Comparison of ENCODE assay signal across 35 mouse cellular contexts in genomic region chr19:38701776-38702175, GRCm38 (mm10).
"Had no signal": no experiment of that assay in that cellular context is flagged by ENCODE, and none has a peak within 500 bp of the region (broad histone marks: within the 10 kb centered on the region; RNA-seq: fewer than 3 reads in every experiment).

No protein-coding gene starts in this region.

- H3K9me3 ChIP-seq: heart, embryonic 10.5 days; heart, embryonic 12.5 days; heart, embryonic 13.5 days; heart, embryonic 15.5 days; hindbrain, embryonic 10.5 days; hindbrain, embryonic 12.5 days; hindbrain, embryonic 13.5 days; hindbrain, embryonic 15.5 days; intestine, embryonic 15.5 days; kidney, embryonic 15.5 days had no signal

- DNase-seq: heart, postnatal 10 days; heart, postnatal 14 days; heart, postnatal 36 days; heart, postnatal 4 days; kidney, adult 11 months; kidney, adult 18-20 months; kidney, adult 2 months; kidney, adult 8-10 months; kidney, adult 9 months; kidney, postnatal 10 days; kidney, postnatal 14 days; kidney, postnatal 25 days; kidney, postnatal 36 days; kidney, postnatal 4 days; layer of hippocampus, adult 9-11 months; layer of hippocampus, postnatal 36 days had no signal

- H3K27me3 ChIP-seq: heart, embryonic 12.5 days; heart, embryonic 13.5 days; heart, embryonic 15.5 days; hindbrain, embryonic 12.5 days; hindbrain, embryonic 13.5 days; hindbrain, embryonic 15.5 days; intestine, embryonic 15.5 days had no signal

- H3K4me1 ChIP-seq: heart, embryonic 10.5 days; heart, embryonic 12.5 days; heart, embryonic 13.5 days; heart, embryonic 15.5 days; hindbrain, embryonic 10.5 days; hindbrain, embryonic 12.5 days; hindbrain, embryonic 13.5 days; hindbrain, embryonic 15.5 days; intestine, embryonic 15.5 days; kidney, embryonic 15.5 days had no signal

- H3K4me2 ChIP-seq: heart, embryonic 11.5 days; heart, embryonic 12.5 days; heart, embryonic 13.5 days; heart, embryonic 15.5 days; hindbrain, embryonic 12.5 days; hindbrain, embryonic 13.5 days; hindbrain, embryonic 14.5 days; hindbrain, embryonic 15.5 days; intestine, embryonic 15.5 days; kidney, embryonic 15.5 days had no signal

- H3K36me3 ChIP-seq: heart, embryonic 10.5 days; heart, embryonic 15.5 days; hindbrain, embryonic 10.5 days; hindbrain, embryonic 12.5 days; hindbrain, embryonic 13.5 days; hindbrain, embryonic 15.5 days; intestine, embryonic 15.5 days; kidney, embryonic 15.5 days had no signal

- H3K9ac ChIP-seq: heart, embryonic 12.5 days; heart, embryonic 13.5 days; heart, embryonic 15.5 days; hindbrain, embryonic 12.5 days; hindbrain, embryonic 13.5 days; hindbrain, embryonic 14.5 days; hindbrain, embryonic 15.5 days; intestine, embryonic 15.5 days; kidney, embryonic 15.5 days had no signal

- H3K4me3 ChIP-seq: heart, embryonic 10.5 days; heart, embryonic 12.5 days; heart, embryonic 13.5 days; heart, embryonic 15.5 days; hindbrain, embryonic 10.5 days; hindbrain, embryonic 12.5 days; hindbrain, embryonic 13.5 days; hindbrain, embryonic 15.5 days; intestine, embryonic 15.5 days; kidney, embryonic 15.5 days; layer of hippocampus, adult 2 months had no signal

- ATAC-seq: hindbrain, embryonic 16.5 days; hindbrain, postnatal 0 days; inflammation-experienced regulatory T-cells, adult 6 months; intestine, embryonic 15.5 days; intestine, embryonic 16.5 days; intestine, postnatal 0 days had no signal

- H3K27ac ChIP-seq: heart, embryonic 10.5 days; heart, embryonic 13.5 days; heart, embryonic 15.5 days; hindbrain, embryonic 10.5 days; hindbrain, embryonic 12.5 days; hindbrain, embryonic 13.5 days; hindbrain, embryonic 14.5 days; hindbrain, embryonic 15.5 days; hindbrain, postnatal 0 days; intestine, embryonic 15.5 days; kidney, embryonic 15.5 days; kidney, postnatal 0 days; layer of hippocampus, adult 2 months had no signal
